Mouse (Mus musculus) heart, adult 2 months (tissue): Measurements from ENCODE around the gene Vwce.

ENCODE experiments used
- CTCF ChIP-seq: fragments of 200-600 bp; IDR thresholded peaks from 2 replicates; pipeline ENCODE4 v1.8.1; 2022; ENCODE audit warnings: antibody characterized with exemption, mild to moderate bottlenecking, moderate library complexity
- EP300 ChIP-seq: fragments of 200-500 bp; IDR thresholded peaks from 2 replicates; pipeline ENCODE4 v1.6.1; 2011; ENCODE audit warnings: low read depth, low read length, control low read depth; ENCODE audit not compliant: insufficient read depth
- POLR2A ChIP-seq: fragments of 200-500 bp; IDR thresholded peaks from 2 replicates; pipeline ENCODE4 v1.6.1; 2011; ENCODE audit warnings: mild to moderate bottlenecking, low read depth, low read length, control low read depth; ENCODE audit not compliant: insufficient read depth

DNA sequence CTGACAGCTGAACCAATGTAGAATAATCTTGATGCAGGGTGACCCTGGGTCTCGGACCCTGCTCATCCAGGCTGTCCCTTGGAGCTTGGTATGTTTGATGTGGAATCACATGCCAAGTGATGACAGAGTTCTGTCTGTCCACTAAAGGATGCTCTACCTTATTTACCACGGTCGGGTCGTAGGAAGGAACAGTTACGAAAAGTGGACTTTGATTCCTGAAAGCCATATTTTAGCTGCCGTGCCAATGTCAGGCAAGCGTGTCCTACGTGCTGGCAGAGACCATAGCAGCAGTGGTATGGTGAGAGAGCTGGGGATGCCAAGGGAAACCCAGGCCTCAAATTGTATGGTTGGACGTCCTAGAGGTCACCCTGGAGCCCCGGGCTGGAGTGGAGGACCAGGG is 79.5 kb downstream of the Vwce start:
- TF ChIP-seq CTCF (no peak), EP300 (no peak), POLR2A (no peak)
